Mouse (Mus musculus): ENCODE data around the gene Mkln1.
"Not testable (repeated sequence)": the region's sequence is repeated elsewhere in the genome, so short reads cannot be mapped to it uniquely, and the experiment has no call there.

DNA sequence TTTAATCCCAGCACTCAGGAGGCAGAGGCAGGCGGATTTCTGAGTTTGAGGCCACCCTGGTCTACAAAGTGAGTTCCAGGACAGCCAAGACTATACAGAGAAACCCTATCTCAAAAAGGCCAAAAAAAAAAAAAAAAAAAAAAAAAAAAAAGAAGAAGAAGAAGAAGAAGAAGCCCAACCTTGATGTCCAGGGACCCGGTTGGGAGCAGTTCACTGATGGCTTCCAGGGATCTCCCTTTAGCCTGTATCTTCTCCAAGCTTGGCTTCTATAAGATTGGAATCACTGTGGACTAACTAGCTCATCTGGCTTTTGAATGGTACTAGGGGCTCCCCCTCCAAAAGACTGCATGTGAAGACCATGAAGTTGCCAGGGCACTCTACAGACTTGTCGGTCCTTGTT lies 163.4 kb downstream of the Mkln1 start:
- TF ChIP-seq CTCF, EP300 (IDR thresholded peaks at IDR 0.05; ENCODE audit: low read depth): not testable (repeated sequence)

Measured in liver, embryonic 14.5 days (tissue).